ENCODE assay signal across 8 mouse cellular contexts in the genomic region with DNA sequence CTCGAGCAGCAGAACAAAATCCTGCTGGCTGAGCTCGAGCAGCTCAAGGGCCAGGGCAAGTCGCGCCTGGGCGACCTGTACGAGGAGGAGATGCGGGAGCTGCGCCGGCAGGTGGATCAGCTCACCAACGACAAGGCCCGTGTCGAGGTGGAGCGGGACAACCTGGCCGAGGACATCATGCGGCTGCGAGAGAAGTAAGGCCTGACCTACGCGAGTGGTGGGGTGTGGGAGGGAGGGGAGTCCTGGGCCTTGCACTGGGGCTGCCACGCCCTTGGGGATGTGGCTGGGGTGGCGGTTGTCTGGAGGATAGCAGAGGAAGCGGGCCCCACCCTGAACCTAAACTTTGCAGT. TPM values are rescaled to one million over a fixed set of nuclear protein-coding genes. Genes with fewer than 3 reads are reported as not detected.
DNase-seq lines count a peak whose midpoint lies in the region; ATAC-seq and TF ChIP-seq lines count a peak whose summit lies in the region.

No protein-coding gene starts in this region.

- TF ChIP-seq CTCF in heart, postnatal 0 days (IDR thresholded peaks at IDR 0.05; ENCODE audit: low read depth): no peak

- peaks cover 33% of the 10 kb centered on the region for H3K36me3 ChIP-seq in embryonic facial prominence, embryonic 14.5 days (ENCODE audit: control insufficient read depth, insufficient read depth, low read length)
- peaks cover 28% of the 10 kb centered on the region for H3K36me3 ChIP-seq in heart, postnatal 0 days (replicated peaks; ENCODE audit: control insufficient read depth, insufficient read depth, low read length)
- peaks cover 33% of the 10 kb centered on the region for H3K36me3 ChIP-seq in limb, embryonic 14.5 days (ENCODE audit: control insufficient read depth, insufficient read depth, low read length)
- H3K36me3 ChIP-seq in midbrain, embryonic 13.5 days: peaks cover 19% of the 10 kb centered on the region

- peak overlapping the region; percentile 85 for H3K9ac ChIP-seq in embryonic facial prominence, embryonic 14.5 days (ENCODE audit: low read depth, low read length)
- H3K9ac ChIP-seq in heart, postnatal 0 days (replicated peaks; ENCODE audit: low read depth, low read length): peak overlapping the region; percentile 81
- peak overlapping the region; percentile 89 for H3K9ac ChIP-seq in limb, embryonic 14.5 days (ENCODE audit: low read depth, low read length, severe bottlenecking)
- H3K9ac ChIP-seq in midbrain, embryonic 13.5 days (replicated peaks): peak overlapping the region; percentile 93

- DNase-seq in retina, embryonic 14.5 days (ENCODE audit: low spot score): peak; percentile 41
- DNase-seq in retina, postnatal 1 day: no peak
- DNase-seq in embryonic facial prominence, embryonic 14.5 days (ENCODE audit: low spot score): peak; percentile 66
- no peak for DNase-seq in heart, postnatal 0 days (ENCODE audit: low spot score)
- peak; percentile 47 for DNase-seq in limb, embryonic 14.5 days (ENCODE audit: low spot score)
- DNase-seq in testis, postnatal 14 days (ENCODE audit: low spot score): peak; percentile 36
- DNase-seq in layer of hippocampus, adult 18-20 months (ENCODE audit: low spot score in 2 of 2): no peak

- no peaks in the 10 kb centered on the region for H3K9me3 ChIP-seq in embryonic facial prominence, embryonic 14.5 days (ENCODE audit: control insufficient read depth, low read length)
- no peaks in the 10 kb centered on the region for H3K9me3 ChIP-seq in heart, postnatal 0 days (replicated peaks; ENCODE audit: control insufficient read depth, low read length)
- H3K9me3 ChIP-seq in limb, embryonic 14.5 days (ENCODE audit: control insufficient read depth, low read length): no peaks in the 10 kb centered on the region
- H3K9me3 ChIP-seq in midbrain, embryonic 13.5 days: no peaks in the 10 kb centered on the region

- H3K4me1 ChIP-seq in embryonic facial prominence, embryonic 14.5 days (ENCODE audit: control insufficient read depth, insufficient read depth, low read length): peaks cover 29% of the 10 kb centered on the region
- peaks cover 14% of the 10 kb centered on the region for H3K4me1 ChIP-seq in heart, postnatal 0 days (ENCODE audit: control insufficient read depth, insufficient read depth)
- H3K4me1 ChIP-seq in limb, embryonic 14.5 days (ENCODE audit: control insufficient read depth, insufficient read depth, low read length): peaks cover 21% of the 10 kb centered on the region
- peaks cover 48% of the 10 kb centered on the region for H3K4me1 ChIP-seq in midbrain, embryonic 13.5 days (replicated peaks)

- WGBS in embryonic facial prominence, embryonic 14.5 days: under 1% methylated on average over 16 of the region's 21 CpGs
- WGBS in heart, postnatal 0 days: under 1% methylated on average over 21 of the region's 21 CpGs
- WGBS in limb, embryonic 14.5 days: 1% methylated on average over 21 of the region's 21 CpGs
- WGBS in midbrain, embryonic 13.5 days: 0% methylated on average over 21 of the region's 21 CpGs

- H3K27ac ChIP-seq in embryonic facial prominence, embryonic 14.5 days (replicated peaks; ENCODE audit: low read depth, low read length): peak overlapping the region; percentile 98
- peak overlapping the region; percentile 97 for H3K27ac ChIP-seq in heart, postnatal 0 days (ENCODE audit: low read depth)
- H3K27ac ChIP-seq in limb, embryonic 14.5 days (replicated peaks; ENCODE audit: low read depth, low read length): peak overlapping the region; percentile 94
- peak overlapping the region; percentile 94 for H3K27ac ChIP-seq in midbrain, embryonic 13.5 days

- no peak for ATAC-seq in embryonic facial prominence, embryonic 14.5 days (ENCODE audit: low read depth)
- ATAC-seq in heart, postnatal 0 days (ENCODE audit: insufficient read depth, low read depth): no peak; the same call in 1 of the 2 replicates
- no peak for ATAC-seq in limb, embryonic 14.5 days (ENCODE audit: low FRiP score, low read depth)
- ATAC-seq in midbrain, embryonic 13.5 days: peak; percentile 10

- H3K4me3 ChIP-seq in embryonic facial prominence, embryonic 14.5 days (ENCODE audit: low read depth, low read length): peak overlapping the region; percentile 90
- H3K4me3 ChIP-seq in heart, postnatal 0 days (ENCODE audit: low read depth, low read length): peak overlapping the region; percentile 67
- peak overlapping the region; percentile 78 for H3K4me3 ChIP-seq in limb, embryonic 14.5 days (replicated peaks; ENCODE audit: low read length)
- peak overlapping the region; percentile 82 for H3K4me3 ChIP-seq in midbrain, embryonic 13.5 days (replicated peaks)

- H3K27me3 ChIP-seq in embryonic facial prominence, embryonic 14.5 days (replicated peaks; ENCODE audit: control insufficient read depth, insufficient read depth, low read length): no peaks in the 10 kb centered on the region
- H3K27me3 ChIP-seq in heart, postnatal 0 days (ENCODE audit: control insufficient read depth, insufficient read depth, low read length): no peaks in the 10 kb centered on the region
- no peaks in the 10 kb centered on the region for H3K27me3 ChIP-seq in limb, embryonic 14.5 days (ENCODE audit: control insufficient read depth, insufficient read depth, low read length)
- no peaks in the 10 kb centered on the region for H3K27me3 ChIP-seq in midbrain, embryonic 13.5 days

- peak overlapping the region; percentile 75 for H3K4me2 ChIP-seq in embryonic facial prominence, embryonic 14.5 days (ENCODE audit: low read depth, low read length)
- peak overlapping the region; percentile 63 for H3K4me2 ChIP-seq in heart, postnatal 0 days (ENCODE audit: low read depth, low read length)
- H3K4me2 ChIP-seq in limb, embryonic 14.5 days (replicated peaks; ENCODE audit: low read depth, low read length, severe bottlenecking): peak overlapping the region; percentile 69
- H3K4me2 ChIP-seq in midbrain, embryonic 13.5 days (replicated peaks): peak overlapping the region; percentile 78

- TF ChIP-seq EP300 in heart, postnatal 0 days (IDR thresholded peaks at IDR 0.05; ENCODE audit: low read depth): no peak

- no peak for TF ChIP-seq POLR2A in limb, embryonic 14.5 days (IDR thresholded peaks at IDR 0.05; ENCODE audit: borderline replicate concordance, extremely low read depth, insufficient read depth, insufficient read length)

RNA-seq across cellular contexts. Expression of a gene that starts 1.0 kb away (rescaled TPM):
- 1,242 and 1,248 TPM in 2 replicates for polyA plus RNA-seq in embryonic facial prominence, embryonic 14.5 days (2014; fragmentation: Nextera tagmentation; extraction: Ambion mirVana)
- total RNA-seq in heart, postnatal 0 days (2014; rRNA removed; ENCODE audit: low replicate concordance): 2,529 and 2,768 TPM in 2 replicates
- 696 and 707 TPM in 2 replicates for polyA plus RNA-seq in heart, postnatal 0 days (2015; fragmentation: Nextera tagmentation; extraction: Ambion mirVana)
- 1,568 and 2,459 TPM in 2 replicates for polyA plus RNA-seq in limb, embryonic 14.5 days (2012; rRNA removed)
- 1,202 and 1,226 TPM in 2 replicates for polyA plus RNA-seq in limb, embryonic 14.5 days (2014; fragmentation: Nextera tagmentation; extraction: Ambion mirVana)
- polyA plus RNA-seq in midbrain, embryonic 13.5 days (2015; fragmentation: Nextera tagmentation; extraction: Ambion mirVana): 773 and 781 TPM in 2 replicates
- 10 to 100 TPM; 58.9 to 60.6 TPM for total RNA-seq in layer of hippocampus, adult 18-20 months (2021)

RNA-seq across cellular contexts. Expression of a gene that starts 30.3 kb away (rescaled TPM):
- polyA plus RNA-seq in embryonic facial prominence, embryonic 14.5 days (2014; fragmentation: Nextera tagmentation; extraction: Ambion mirVana): 11.5 and 16.8 TPM in 2 replicates
- 5.7 and 19.0 TPM in 2 replicates for total RNA-seq in heart, postnatal 0 days (2014; rRNA removed; ENCODE audit: low replicate concordance)
- polyA plus RNA-seq in heart, postnatal 0 days (2015; fragmentation: Nextera tagmentation; extraction: Ambion mirVana): 9.3 and 10.3 TPM in 2 replicates
- 7.5 and 9.7 TPM in 2 replicates for polyA plus RNA-seq in limb, embryonic 14.5 days (2012; rRNA removed)
- polyA plus RNA-seq in limb, embryonic 14.5 days (2014; fragmentation: Nextera tagmentation; extraction: Ambion mirVana): 12.6 and 13.7 TPM in 2 replicates
- polyA plus RNA-seq in midbrain, embryonic 13.5 days (2015; fragmentation: Nextera tagmentation; extraction: Ambion mirVana): 7.1 and 8.0 TPM in 2 replicates
- total RNA-seq in layer of hippocampus, adult 18-20 months (2021): 1 to 10 TPM; 4.4 to 4.6 TPM

Comparison
In these comparisons a context has a peak if more than half of its experiments do, and no peak if none do; other contexts are left out.
1. DNase-seq: peak in retina, embryonic 14.5 days (single experiment), embryonic facial prominence, embryonic 14.5 days (single experiment), limb, embryonic 14.5 days (single experiment) and testis, postnatal 14 days (single experiment); none in retina, postnatal 1 day (single experiment), heart, postnatal 0 days (single experiment) and layer of hippocampus, adult 18-20 months (0 of 2).
2. Peak in every context shown above with its lines, with median percentiles within 50 percentile points of each other: H3K27ac ChIP-seq, H3K4me2 ChIP-seq, H3K4me3 ChIP-seq and H3K9ac ChIP-seq.